Mouse (Mus musculus): Measurements from ENCODE around the gene Rab37. TPM values are rescaled to one million over a fixed set of nuclear protein-coding genes. Genes with fewer than 3 reads are reported as not detected.

The Rab37 gene
- 0.60 TPM for polyA plus RNA-seq (2014; fragmentation: Illumina TruSeq; extraction: RNeasy Lipid Tissue Mini Kit (QIAGEN cat#74804))

GRCm38 (mm10) chr11:115091362-115091901 lies at the start of gene Rab37:
TSS of gene Rab37 (plus strand) at chr11:115091431.

GRCm38 (mm10) chr11:115048259-115048658 lies 43.0 kb upstream of the Rab37 start, which contains the start of gene Cd300ld3:
TSS of gene Cd300ld3 (minus strand) at chr11:115048409.

GRCm38 (mm10) chr11:115062077-115062476 lies 29.2 kb upstream of the Rab37 start, which contains the start of gene Cd300e:
TSS of gene Cd300e (minus strand) at chr11:115062177.

GRCm38 (mm10) chr11:115133800-115134199 lies 42.6 kb downstream of the Rab37 start, which contains the start of gene Cd300lf:
TSS of gene Cd300lf (minus strand) at chr11:115133992.

GRCm38 (mm10) chr11:115162832-115163480 lies 71.7 kb downstream of the Rab37 start, which contains the start of gene Slc9a3r1:
TSS of gene Slc9a3r1 (plus strand) at chr11:115163341.

GRCm38 (mm10) chr11:115187224-115187639 lies 96.0 kb downstream of the Rab37 start, which contains the start of gene Tmem104:
TSS of gene Tmem104 (plus strand) at chr11:115187487.

GRCm38 (mm10) chr11:115187693-115188092 lies 96.5 kb downstream of the Rab37 start, which contains the start of gene Nat9:
TSS of gene Nat9 (minus strand) at chr11:115187859.

Other genes starting within 250 kb of the Rab37 start
- 2.5 TPM for gene Gprc5c, start 240.3 kb upstream of the Rab37 start, polyA plus RNA-seq (2014; fragmentation: Illumina TruSeq; extraction: RNeasy Lipid Tissue Mini Kit (QIAGEN cat#74804))
- gene Cd300a, start 201.4 kb upstream of the Rab37 start, polyA plus RNA-seq (2014; fragmentation: Illumina TruSeq; extraction: RNeasy Lipid Tissue Mini Kit (QIAGEN cat#74804)) = 9.1 TPM
- gene Cd300lb, start 157.0 kb upstream of the Rab37 start, polyA plus RNA-seq (2014; fragmentation: Illumina TruSeq; extraction: RNeasy Lipid Tissue Mini Kit (QIAGEN cat#74804)) = 2.9 TPM
- gene Cd300c, start 122.3 kb upstream of the Rab37 start, polyA plus RNA-seq (2014; fragmentation: Illumina TruSeq; extraction: RNeasy Lipid Tissue Mini Kit (QIAGEN cat#74804)) = not detected
- 4.2 TPM for gene Cd300ld, start 101.5 kb upstream of the Rab37 start, polyA plus RNA-seq (2014; fragmentation: Illumina TruSeq; extraction: RNeasy Lipid Tissue Mini Kit (QIAGEN cat#74804))
- 3.0 TPM for gene Cd300c2, start 89.6 kb upstream of the Rab37 start, polyA plus RNA-seq (2014; fragmentation: Illumina TruSeq; extraction: RNeasy Lipid Tissue Mini Kit (QIAGEN cat#74804))
- gene Cd300ld2, start 75.2 kb upstream of the Rab37 start, polyA plus RNA-seq (2014; fragmentation: Illumina TruSeq; extraction: RNeasy Lipid Tissue Mini Kit (QIAGEN cat#74804)) = not detected
- gene Cd300ld4, start 64.4 kb upstream of the Rab37 start, polyA plus RNA-seq (2014; fragmentation: Illumina TruSeq; extraction: RNeasy Lipid Tissue Mini Kit (QIAGEN cat#74804)) = not detected
- gene Cd300ld5, start 53.7 kb upstream of the Rab37 start, polyA plus RNA-seq (2014; fragmentation: Illumina TruSeq; extraction: RNeasy Lipid Tissue Mini Kit (QIAGEN cat#74804)) = 4.1 TPM
- 4.1 TPM for gene Cd300ld3, start 43.0 kb upstream of the Rab37 start, polyA plus RNA-seq (2014; fragmentation: Illumina TruSeq; extraction: RNeasy Lipid Tissue Mini Kit (QIAGEN cat#74804))
- gene Cd300e, start 29.3 kb upstream of the Rab37 start, polyA plus RNA-seq (2014; fragmentation: Illumina TruSeq; extraction: RNeasy Lipid Tissue Mini Kit (QIAGEN cat#74804)) = 0.63 TPM
- 0.48 TPM for gene Cd300lf, start 42.6 kb downstream of the Rab37 start, polyA plus RNA-seq (2014; fragmentation: Illumina TruSeq; extraction: RNeasy Lipid Tissue Mini Kit (QIAGEN cat#74804))
- gene Slc9a3r1, start 71.9 kb downstream of the Rab37 start, polyA plus RNA-seq (2014; fragmentation: Illumina TruSeq; extraction: RNeasy Lipid Tissue Mini Kit (QIAGEN cat#74804)) = 8.0 TPM
- 0.71 TPM for gene Tmem104, start 96.1 kb downstream of the Rab37 start, polyA plus RNA-seq (2014; fragmentation: Illumina TruSeq; extraction: RNeasy Lipid Tissue Mini Kit (QIAGEN cat#74804))
- 0.74 TPM for gene Nat9, start 96.4 kb downstream of the Rab37 start, polyA plus RNA-seq (2014; fragmentation: Illumina TruSeq; extraction: RNeasy Lipid Tissue Mini Kit (QIAGEN cat#74804))
- not detected for gene Grin2c, start 175.8 kb downstream of the Rab37 start, polyA plus RNA-seq (2014; fragmentation: Illumina TruSeq; extraction: RNeasy Lipid Tissue Mini Kit (QIAGEN cat#74804))
- gene Fdxr, start 185.6 kb downstream of the Rab37 start, polyA plus RNA-seq (2014; fragmentation: Illumina TruSeq; extraction: RNeasy Lipid Tissue Mini Kit (QIAGEN cat#74804)) = 11.9 TPM
- 13.5 TPM for gene Fads6, start 206.2 kb downstream of the Rab37 start, polyA plus RNA-seq (2014; fragmentation: Illumina TruSeq; extraction: RNeasy Lipid Tissue Mini Kit (QIAGEN cat#74804))
- gene Otop2, start 215.7 kb downstream of the Rab37 start, polyA plus RNA-seq (2014; fragmentation: Illumina TruSeq; extraction: RNeasy Lipid Tissue Mini Kit (QIAGEN cat#74804)) = not detected
- gene Ush1g, start 230.6 kb downstream of the Rab37 start, polyA plus RNA-seq (2014; fragmentation: Illumina TruSeq; extraction: RNeasy Lipid Tissue Mini Kit (QIAGEN cat#74804)) = 0.60 TPM
- gene Otop3, start 243.3 kb downstream of the Rab37 start, polyA plus RNA-seq (2014; fragmentation: Illumina TruSeq; extraction: RNeasy Lipid Tissue Mini Kit (QIAGEN cat#74804)) = not detected